Mouse (Mus musculus): ENCODE data around the gene Synj1.

Synj1 gene

DNA sequence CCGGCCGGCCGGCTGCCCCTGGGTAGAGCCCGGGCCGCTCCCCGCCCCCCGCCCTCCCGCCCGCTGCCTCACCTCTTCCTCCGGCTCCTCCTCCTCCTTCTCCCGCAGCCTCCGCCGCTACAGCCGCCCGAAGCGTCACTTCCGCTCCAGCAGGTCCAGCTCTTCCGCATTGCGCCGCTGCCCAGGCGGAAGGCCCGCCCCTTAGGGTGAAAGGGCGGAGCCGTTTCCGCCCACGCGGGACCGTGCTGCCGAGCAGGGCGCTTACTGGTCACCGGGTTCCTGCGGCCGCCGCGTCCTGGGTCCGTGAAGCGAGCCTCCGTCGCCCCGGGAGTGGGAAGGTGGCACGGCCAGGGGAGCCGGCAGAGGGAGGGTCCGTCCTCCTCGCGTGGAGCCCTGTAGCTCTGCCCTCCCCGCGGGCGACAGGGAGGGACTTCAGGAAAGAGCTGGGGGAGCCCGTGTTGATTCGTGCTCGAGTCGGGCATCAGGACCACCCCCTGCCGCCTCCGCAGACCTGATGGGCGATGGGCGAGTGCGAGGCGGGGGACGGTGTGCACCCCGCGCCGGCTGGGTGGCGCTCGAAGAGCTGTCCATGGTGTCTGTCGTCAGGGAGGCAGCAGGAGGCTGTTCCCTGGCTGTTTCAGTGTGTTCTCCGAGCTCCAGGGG lies at the start of gene Synj1:
TSS of gene Synj1 (minus strand) at position 288 of the 663 bp plus-strand sequence.
- DNase-seq (ENCODE audit: low spot score in 2 of 2) = peak; percentile 81 to 84

DNA sequence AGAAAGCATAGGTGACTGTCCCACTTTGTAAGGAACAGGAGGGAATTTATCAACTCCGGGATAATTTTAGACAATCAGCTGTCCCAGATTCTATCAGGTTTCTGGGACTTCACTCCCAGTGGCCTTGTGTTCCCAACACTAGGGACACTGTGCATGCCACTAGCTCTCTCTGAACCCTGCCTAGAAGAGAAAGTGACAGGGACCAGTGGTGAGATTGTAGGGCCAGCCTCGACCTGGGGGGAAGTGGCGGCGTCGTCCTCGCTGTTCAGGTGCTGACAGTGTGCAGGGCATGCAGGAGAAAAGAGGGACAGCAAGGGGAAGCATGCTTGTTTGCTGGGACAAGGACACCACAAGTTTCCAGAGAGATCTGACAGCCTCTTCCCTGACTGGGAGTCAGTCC lies 46.6 kb upstream of the Synj1 start:
- DNase-seq (ENCODE audit: low spot score in 2 of 2) = no peak

DNA sequence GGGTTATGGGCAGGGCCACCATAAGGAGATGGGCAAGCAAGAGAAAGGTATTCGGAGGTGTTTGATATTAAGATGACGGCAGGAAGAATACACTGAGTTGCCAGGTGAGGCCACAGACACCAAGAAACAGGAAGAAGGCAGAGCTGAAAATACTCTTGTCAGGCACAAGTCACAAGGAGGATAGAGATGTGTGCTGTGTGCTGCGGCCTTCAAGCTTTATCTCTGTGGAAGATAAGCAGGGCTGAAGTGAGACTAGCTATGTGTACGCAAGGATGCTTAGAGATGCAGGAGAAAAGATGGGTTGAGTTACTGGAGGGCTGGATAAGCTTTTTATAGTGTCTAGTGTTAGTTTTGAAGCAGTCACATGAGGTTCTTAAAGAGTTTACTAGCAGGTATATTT lies 46.2 kb upstream of the Synj1 start:
- no peak for DNase-seq (ENCODE audit: low spot score in 2 of 2)

DNA sequence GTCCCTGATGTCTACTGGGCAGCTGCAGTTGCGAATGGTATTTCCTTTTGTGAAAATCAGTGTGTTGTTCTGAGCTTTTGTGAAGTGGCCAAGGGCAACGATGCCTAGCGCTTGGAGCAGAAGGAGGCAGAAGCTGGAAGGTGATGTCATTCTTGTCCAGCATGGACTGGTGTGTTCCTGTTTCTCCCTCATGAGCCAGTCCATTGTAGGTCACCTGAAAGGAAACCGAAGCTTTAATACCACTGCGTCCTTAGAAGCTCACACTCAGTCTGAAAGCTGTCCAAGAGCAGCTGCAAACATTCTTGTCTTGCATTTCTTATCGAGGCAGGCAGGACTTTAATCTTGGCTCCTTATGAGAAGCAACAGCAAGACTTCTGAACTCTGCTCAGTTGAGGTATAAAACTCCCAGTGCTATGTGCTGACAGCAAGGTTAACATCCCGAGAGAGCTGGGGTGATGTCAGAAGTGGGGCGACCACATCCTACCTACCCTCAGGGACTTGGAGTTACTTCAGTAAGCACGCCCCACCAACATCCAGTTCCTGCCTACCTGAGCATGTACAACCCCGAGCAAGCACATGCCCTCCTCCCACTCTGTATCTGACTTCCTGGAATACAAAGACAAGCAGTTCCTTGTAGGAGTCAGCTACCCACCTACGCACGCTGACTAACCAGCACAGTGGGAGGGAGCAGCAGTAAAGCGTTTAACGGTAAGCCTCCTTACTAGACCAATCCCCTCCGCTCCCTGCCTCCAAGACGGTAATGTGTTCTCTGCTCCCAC lies 45.1 kb upstream of the Synj1 start:
- peak; percentile 29 to 37 for DNase-seq (ENCODE audit: low spot score in 2 of 2)

DNA sequence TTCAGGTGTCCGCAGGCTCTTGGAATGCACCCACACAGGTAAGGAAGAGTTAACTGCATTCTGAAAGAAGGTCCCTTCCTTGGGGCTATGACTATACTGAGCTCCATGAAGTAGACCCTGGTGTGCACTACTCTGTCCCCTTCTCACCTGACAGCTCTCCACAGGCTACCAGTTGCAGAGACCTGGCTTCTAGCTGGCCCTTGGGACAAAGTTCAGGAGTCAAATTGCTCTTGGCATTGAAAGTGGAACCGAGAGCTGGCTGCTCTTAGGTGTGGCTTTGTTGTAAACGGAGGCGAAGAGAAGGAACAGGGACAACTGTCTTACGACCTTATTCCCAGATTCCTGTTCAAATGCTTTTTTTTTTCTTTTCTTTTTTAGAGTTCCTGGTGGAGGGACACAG lies 44.0 kb upstream of the Synj1 start:
- no peak for DNase-seq (ENCODE audit: low spot score in 2 of 2)

DNA sequence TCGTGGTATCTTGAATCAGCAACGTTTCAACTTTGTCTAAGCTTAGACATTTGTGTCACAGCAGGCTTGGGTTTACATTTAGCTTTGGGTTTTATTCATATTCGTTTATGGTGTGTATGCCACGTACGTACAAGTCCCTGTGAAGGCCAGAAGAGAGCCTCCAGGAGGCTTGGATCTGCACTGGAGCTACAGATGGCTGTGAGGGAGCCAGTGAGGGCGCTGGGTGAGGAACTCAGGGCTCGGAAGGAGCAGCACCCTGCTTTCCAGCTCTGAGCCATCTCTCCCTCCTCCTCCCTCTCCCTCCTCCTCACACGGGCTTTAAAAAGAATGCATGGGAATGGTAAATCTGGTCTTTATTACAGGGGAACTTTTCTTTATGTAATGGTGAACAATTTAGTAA lies 42.5 kb upstream of the Synj1 start:
- no peak for DNase-seq (ENCODE audit: low spot score in 2 of 2)

DNA sequence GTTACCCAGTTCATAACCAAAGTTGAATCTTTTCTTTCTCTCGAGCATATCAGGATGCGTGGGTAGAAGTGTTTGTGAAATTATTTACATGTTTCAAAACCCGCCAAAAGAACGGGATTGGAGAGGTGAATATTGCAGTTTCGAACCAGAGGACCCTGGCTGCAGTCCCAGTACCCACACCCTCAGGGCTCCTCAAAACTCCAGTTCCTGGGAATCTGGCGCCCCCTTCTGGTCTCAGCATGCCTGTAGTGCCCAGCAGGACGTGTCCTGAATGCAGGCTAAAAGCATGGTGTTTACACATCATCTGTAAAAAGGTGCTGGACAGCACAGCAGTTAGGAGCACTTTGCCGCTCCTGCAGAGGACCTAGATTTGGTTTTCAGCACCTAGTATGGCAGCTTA lies 34.4 kb upstream of the Synj1 start:
- peak; percentile 22 to 57 for DNase-seq (ENCODE audit: low spot score in 2 of 2)

DNA sequence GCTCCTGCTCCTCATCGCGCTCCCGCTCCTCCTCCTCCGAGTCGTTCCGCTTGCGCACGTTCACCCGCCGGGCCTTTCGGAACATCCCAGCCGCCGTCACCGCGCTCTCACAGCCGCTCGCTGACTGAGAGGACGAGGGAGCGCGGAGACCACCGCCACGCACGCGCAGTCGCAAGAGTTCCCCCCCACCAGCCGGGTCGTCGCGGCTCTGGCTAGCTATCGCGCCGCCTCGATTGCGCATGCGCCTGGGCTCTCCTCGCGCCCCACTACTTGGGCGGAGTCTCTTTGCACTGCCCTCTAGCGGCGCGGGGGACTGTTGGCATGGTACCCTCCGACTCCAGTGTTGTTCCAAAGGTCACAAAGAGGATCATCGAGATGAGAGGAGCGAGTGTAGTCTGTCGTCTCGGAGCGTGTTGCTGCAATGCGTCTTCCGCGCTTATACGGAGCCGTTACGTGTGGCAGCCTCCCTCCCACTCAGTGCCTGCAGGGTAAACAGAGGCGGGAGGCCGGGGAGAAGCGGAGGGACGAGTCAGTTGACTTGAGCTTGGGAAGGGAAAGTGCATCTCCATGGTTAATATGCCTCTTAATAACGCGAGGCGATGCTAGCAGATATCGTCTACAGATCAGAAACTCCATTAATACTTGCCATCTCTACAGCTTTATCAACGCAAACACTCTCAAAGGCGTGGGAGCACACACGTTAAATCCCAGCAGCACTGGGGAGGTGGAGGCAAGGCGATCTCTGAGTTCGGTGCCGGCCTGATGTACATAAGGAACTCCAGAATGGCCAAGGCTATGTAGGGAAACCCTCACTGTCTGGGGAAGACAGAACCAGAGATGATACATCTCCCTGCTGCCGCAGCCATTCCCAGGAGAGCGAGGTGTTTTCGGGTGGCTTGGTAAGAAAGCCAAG lies 33.4 kb upstream of the Synj1 start, which contains the start of gene Paxbp1:
TSS of gene Paxbp1 (minus strand) at position 274 of the 913 bp plus-strand sequence.
- peak; percentile 98 to 100 for DNase-seq (ENCODE audit: low spot score in 2 of 2)

DNA sequence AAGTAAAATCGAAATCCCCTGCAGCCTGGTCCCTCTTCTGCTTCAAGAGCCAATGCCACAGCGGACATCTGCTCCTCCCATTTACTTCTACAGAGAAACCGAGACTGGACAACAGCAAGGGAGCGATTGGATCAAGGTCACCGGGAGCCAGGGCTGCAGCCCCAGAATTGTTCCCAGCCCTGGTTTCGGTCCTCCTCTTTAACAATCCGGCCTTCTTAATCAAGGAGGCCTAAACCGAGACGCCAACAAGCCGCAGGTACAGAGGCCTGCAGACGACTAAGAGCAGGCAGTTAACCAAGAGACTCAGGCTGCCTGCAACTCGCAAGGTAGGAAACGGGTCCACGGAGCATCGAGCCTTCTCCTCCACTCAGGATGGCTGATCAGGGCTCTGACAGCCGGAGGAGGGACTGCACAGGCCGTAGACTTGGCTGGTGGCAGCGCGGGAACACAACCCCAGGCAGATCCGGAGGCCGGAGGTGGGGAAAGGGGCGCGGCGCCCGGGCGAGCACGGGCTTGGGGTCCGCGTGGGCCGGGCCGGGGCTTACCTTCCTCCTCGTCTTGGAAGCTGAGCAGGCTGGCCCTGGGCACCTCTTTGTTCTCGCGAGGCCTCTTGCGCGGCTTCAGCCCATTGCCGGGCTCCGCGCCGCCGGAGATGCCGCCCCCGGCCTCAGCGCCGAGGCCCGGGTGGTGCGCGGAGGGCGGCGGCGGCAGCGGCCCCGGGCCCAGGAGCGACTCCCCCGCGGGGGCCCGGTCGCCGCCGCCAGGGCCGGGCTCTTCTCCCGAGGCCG lies 32.5 kb upstream of the Synj1 start:
- DNase-seq (ENCODE audit: low spot score in 2 of 2) = peak; percentile 57 to 59

DNA sequence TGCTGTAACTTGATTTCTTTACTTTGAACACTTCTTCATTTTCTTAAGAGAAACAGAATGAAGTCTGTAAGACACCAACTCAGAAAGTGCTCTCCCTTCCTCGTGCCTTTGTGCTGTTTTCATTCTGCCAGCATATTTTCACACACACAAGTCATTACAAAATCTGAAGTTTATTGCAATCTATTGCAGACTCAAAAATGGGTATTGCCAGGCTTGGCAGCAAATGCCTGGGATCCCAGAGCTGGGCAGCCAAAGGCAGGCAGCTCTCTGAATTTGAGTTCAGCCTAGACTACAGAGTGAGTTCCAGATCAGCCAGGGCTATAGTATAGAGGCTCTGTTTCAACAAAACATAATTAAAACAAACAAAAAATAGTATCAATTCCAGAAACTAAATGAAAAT lies 31.5 kb upstream of the Synj1 start:
- no peak for DNase-seq (ENCODE audit: low spot score in 2 of 2)

DNA sequence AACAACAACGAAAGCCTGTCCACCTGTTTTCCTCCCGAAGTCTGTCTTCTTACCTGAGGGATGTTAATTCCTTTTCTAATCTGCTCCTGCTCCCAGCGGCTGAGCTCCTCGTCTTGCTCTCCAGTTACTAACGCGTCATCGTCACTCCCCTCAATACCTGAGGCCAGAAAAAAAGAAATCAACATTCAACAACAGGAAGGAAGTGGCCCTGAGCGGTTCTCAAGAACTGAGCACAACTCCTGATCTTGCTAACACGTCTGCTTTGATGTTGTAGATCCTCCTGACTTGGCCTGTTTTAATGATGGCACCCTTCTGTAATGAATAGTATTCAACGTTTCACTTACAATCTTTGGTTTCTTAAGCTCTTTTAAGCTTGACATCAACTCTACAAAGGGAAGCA lies 24.8 kb upstream of the Synj1 start:
- DNase-seq (ENCODE audit: low spot score in 2 of 2) = no peak

DNA sequence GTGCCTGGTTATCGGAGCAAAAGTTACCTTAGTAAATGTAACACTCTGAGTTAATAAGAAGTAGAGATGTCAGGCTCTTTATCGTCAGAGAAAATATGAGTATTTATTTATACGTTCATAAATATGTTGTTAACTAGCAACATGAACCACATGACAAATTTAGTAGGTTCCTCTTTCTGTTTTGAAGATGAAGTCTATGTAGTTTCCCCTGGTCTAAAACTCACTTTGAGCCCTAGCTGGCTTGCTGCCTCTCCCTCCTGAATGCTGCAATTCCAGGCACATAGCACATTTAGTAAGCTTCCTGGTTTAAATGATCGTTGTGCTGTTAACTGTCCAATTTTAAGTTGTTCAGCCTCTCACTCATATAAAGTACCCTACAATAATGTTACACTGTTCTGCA lies 19.6 kb upstream of the Synj1 start:
- no peak for DNase-seq (ENCODE audit: low spot score in 2 of 2)

DNA sequence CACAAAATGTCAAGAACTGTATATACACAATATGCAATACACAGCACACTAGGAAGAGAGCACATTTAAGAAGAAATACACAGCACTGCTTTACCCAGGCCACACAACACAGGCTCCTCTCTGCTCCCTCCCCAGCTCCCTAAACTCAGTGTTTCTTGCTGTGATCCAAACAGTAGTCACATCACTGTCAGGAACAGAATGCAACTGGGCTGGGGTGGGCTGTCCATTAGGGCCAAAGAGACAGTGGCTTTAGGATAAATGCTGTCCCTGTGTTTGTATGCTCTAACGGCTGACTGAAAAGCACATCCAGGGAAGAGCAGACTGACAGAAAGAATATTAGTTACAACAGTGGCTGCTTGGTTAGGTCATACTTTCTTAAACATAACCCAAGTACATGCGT lies 18.8 kb upstream of the Synj1 start:
- no peak for DNase-seq (ENCODE audit: low spot score in 2 of 2)

DNA sequence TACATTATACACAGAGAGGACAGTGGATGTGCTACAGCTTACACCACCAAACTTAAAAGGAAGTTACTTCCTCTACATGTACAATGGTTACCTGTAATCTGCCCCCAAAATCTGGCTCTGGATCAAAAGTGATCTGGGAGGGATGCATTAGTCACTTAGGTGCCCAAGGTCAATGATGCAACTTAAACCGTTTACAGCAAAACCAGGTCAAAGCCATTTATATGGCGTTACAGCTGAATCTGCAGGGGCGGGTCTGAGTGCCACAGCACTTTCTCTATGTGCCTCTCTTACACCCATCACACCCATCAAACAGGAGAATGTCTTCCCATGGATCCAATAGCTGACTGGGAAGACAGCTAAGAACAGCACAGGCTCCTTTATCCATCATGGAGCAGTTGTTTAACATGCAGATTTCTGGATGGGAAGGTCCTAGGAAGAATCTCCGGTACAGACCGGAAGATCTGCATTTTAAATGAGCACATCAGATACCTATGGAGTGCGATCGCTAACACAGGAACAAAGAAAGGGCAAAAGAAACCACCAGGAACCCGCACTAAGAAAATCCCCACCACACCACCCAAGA lies 18.1 kb upstream of the Synj1 start:
- DNase-seq (ENCODE audit: low spot score in 2 of 2) = no peak

DNA sequence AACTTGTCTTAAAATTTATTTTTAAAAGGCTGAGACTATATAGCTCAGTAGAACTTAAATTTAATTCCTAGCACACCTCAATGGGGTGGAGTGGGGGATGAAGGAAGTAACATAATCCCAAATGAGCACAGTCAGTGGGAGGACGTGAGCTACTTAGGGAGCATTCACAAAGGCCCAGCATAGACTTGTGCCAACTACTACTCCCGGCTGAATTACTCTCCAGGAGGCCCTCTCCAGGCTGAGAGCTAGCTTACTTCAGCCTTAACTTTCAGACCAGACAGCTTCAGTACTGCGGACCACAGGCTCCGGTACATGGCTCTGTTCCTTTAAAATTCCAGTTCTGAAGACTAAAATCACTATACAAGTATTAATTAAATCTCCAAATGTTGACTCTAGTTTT lies 15.2 kb upstream of the Synj1 start:
- no peak for DNase-seq (ENCODE audit: low spot score in 2 of 2)

DNA sequence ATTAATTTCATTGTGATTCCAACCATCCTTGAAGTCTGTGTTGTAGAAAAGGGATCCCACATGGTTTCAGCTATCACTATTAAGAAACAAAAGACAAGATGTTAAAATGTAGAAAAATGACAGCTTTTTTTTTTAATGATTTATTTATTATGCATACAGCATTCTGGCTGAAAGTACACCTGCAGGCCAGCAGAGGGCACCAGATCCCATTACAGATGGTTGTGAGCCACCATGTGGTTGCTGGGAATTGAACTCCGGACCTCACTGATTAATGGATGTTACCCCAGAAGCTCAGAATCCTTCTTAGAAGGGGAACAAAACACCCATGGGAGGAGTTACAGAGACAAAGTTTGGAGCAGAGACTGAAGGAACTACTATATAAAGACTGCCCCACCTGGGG lies 12.3 kb upstream of the Synj1 start:
- peak in 1 of 2 experiments; percentile 20 for DNase-seq (ENCODE audit: low spot score in 2 of 2)

DNA sequence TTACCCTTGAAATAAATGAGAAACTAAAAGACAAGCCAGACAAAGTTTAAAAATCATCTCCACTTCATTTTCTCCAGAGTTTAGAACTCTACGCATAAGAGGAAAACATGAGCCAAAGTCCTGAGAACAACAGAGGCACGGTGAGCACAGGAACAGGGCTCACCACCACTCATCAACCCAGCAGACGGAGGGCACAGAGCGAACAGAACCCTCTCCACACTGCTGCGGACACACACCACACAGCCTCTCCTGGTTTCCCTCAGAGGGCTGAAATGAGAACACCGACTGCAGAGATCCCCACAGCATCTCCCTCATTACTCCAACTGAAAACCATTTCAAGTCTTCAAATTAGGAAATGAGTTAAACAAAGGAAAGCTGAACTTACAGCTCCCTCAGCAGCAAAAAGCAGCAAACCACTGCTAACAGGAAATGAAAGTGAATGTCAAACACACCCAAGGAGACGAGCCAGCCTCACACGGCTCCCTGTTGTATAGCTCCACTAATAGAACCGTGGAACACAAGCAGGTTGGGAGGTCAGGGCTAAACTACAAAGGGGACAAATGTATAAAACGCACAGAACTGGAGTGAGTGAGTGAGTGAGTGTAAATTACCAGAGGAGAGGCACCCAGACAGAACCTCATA lies 9.9 kb upstream of the Synj1 start:
- DNase-seq (ENCODE audit: low spot score in 2 of 2) = no peak

DNA sequence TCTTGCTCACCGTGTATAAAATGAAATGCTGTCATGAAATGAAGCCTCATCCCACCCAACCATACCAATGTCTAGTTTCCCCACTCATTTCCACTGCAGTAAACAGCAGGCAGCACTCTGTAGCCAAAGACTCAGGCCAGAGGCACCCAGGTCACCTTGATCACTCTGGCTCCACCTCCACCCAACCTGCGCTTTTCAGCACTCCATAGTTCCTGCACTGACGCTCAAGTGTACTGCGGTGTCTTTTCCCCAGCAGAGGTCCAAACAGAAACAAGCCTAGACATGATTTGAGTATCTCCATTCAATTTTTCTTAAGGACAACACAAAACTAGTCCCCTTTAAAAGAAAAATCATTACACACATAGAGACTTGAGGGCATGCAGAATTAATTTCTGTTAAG lies 8.4 kb upstream of the Synj1 start:
- no peak for DNase-seq (ENCODE audit: low spot score in 2 of 2)

DNA sequence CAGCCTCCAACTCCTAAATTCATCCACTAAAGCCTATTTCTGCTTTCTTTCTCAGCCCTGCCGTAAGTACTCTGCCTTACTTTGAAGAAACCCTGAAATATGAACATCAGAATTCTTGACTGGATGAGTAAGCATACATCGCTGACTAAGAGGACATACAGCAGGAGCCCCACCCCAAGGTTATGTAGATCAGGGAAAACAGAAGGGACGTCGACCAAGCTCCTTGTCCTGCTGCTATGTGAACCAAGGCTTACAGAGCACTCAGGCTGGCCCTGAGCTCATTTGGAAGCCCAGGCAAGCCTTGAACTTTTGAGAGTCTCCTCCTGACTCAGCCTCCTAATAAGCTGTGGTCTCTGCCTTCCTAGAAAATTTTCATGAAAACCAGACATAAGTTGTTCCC lies 4.7 kb upstream of the Synj1 start:
- no peak for DNase-seq (ENCODE audit: low spot score in 2 of 2)

DNA sequence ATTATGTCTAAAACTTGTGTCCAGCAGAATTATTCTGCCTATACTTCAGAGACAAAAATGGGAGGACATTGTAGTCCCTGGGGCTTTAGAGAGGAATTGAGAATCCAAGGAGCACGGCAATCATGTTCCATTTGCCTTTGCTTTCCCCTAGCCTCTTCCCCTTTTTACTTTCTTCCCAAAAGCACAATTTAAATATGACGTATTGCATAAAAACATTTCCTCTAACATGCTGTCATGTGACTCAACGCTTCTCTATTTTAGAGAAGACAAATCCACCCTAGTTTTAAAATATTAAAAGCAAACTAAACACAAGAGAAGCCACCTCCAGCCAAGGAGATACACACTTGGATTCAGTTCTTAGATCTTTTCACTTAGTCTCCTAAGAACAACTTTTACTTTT lies 739 bp upstream of the Synj1 start:
- no peak for DNase-seq (ENCODE audit: low spot score in 2 of 2)

DNA sequence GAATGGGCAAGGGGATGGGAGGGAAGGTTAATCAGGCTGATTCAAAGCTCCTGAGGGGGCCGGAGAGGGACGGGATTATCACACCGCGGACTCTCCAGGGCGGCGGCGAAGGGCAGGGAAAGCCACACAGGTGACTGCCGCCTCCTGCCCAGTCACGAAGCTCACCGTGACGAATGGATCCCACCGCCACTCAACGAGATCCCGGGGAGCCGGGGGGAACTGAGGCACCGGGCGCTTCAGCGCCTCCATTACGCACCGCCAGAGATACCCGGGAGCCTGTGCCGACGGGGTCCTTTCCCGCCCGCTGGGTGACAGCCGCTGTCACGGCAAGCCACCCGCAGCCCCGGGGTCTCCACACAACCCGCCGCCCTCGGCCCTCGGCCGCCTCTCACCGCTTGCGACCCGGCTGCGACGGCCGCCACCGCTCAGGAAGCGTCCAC lies 507 bp downstream of the Synj1 start:
- DNase-seq (ENCODE audit: low spot score in 2 of 2) = peak in 1 of 2 experiments; percentile 57

Data from thymus, postnatal 10 days (tissue).